Mouse (Mus musculus) heart, embryonic 11.5 days (tissue): Measurements from ENCODE around the gene Hoxa4. TPM values are rescaled to one million over a fixed set of nuclear protein-coding genes. Genes with fewer than 3 reads are reported as not detected.
A peak's percentile ranks its signal among the peaks of the same experiment; 100 is the strongest.

Experiments
- ATAC-seq: fragments of 200-750 bp; cut with Nextera tagmentation; replicated peaks from 2 replicates; pipeline ENCODE4 v1.8.0; 2017; ENCODE audit warnings: moderate library complexity; ENCODE audit not compliant: insufficient number of reproducible peaks, low FRiP score, low TSS enrichment
- H3K27ac ChIP-seq: fragments of 300-500 bp; sonication (generic); 2 replicates; pipeline ENCODE4 v1.5.1; 2014; ENCODE audit warnings: mild to moderate bottlenecking, low read depth, low read length
- H3K27me3 ChIP-seq: fragments of 300-500 bp; sonication (generic); 2 replicates; pipeline ENCODE4 v1.6.1; 2014; ENCODE audit warnings: mild to moderate bottlenecking, low read length, mixed read lengths; ENCODE audit not compliant: control insufficient read depth, insufficient read depth
- H3K36me3 ChIP-seq: fragments of 300-500 bp; sonication (generic); 2 replicates; pipeline ENCODE4 v1.6.1; 2014; ENCODE audit warnings: mild to moderate bottlenecking, low read length, moderate library complexity, mixed read lengths; ENCODE audit not compliant: control insufficient read depth, insufficient read depth
- H3K4me1 ChIP-seq: fragments of 300-500 bp; sonication (generic); 2 replicates; pipeline ENCODE4 v1.6.1; 2014; ENCODE audit warnings: low read length; ENCODE audit not compliant: control insufficient read depth, insufficient read depth
- H3K4me2 ChIP-seq: fragments of 300-500 bp; sonication (generic); 2 replicates; pipeline ENCODE4 v1.6.1; 2014; ENCODE audit warnings: mild to moderate bottlenecking, moderate library complexity
- H3K4me3 ChIP-seq: fragments of 300-500 bp; sonication (generic); 2 replicates; pipeline ENCODE4 v1.5.1; 2014; ENCODE audit warnings: low read depth, low read length
- H3K9ac ChIP-seq: fragments of 300-500 bp; sonication (generic); 2 replicates; pipeline ENCODE4 v1.6.1; 2014; ENCODE audit warnings: mild to moderate bottlenecking, low read depth, low read length, moderate library complexity
- H3K9me3 ChIP-seq: fragments of 300-500 bp; sonication (generic); replicated peaks from 2 replicates; pipeline ENCODE4 v1.6.1; 2016; ENCODE audit warnings: low read length; ENCODE audit not compliant: control insufficient read depth
- WGBS: fragments of 180-500 bp; shearing (Covaris S2); extraction: QIAGEN DNeasy Blood & Tissue Kit; methylation state at CpG from one replicate; pipeline ENCODE4 v1.1.7; 2014; ENCODE audit not compliant: insufficient replicate concordance; 5-methylcytosine and 5-hydroxymethylcytosine counted together
- polyA plus RNA-seq: library from polyadenylated mRNA; unstranded; fragments of >200 nt; fragmentation: Nextera tagmentation; extraction: Ambion mirVana; gene quantifications from 2 replicates; pipeline ENCODE4 v1.2.1, GENCODE M21; 2014

The Hoxa4 gene
- polyA plus RNA-seq, 1 experiment from 2014 or later: 1.4 TPM

- peak overlapping the region; percentile 43 for H3K4me2 ChIP-seq
- no peaks in the 10 kb centered on the region for H3K36me3 ChIP-seq
- peak overlapping the region; percentile 32 for H3K4me3 ChIP-seq
- peaks cover 3% of the 10 kb centered on the region; the same call in 1 of the 2 replicates for H3K4me1 ChIP-seq
- H3K27ac ChIP-seq: peak overlapping the region; percentile 1
- peaks cover 92% of the 10 kb centered on the region for H3K27me3 ChIP-seq
- H3K9ac ChIP-seq: peak overlapping the region; percentile 4; the same call in 1 of the 2 replicates
- no peak for ATAC-seq
- H3K9me3 ChIP-seq: no peaks in the 10 kb centered on the region
- WGBS: under 1% methylated on average over 39 of the region's 39 CpGs
Observed at GRCm38 (mm10) chr6:52164051-52164625, 27.4 kb downstream of the Hoxa4 start.

GRCm38 (mm10) chr6:52163366-52164031 is 28.1 kb downstream of the Hoxa4 start:
- peak overlapping the region; percentile 43 for H3K4me2 ChIP-seq
- peak overlapping the region; percentile 29; the same call in 1 of the 2 replicates for H3K27ac ChIP-seq
- peaks cover 5% of the 10 kb centered on the region; the same call in 1 of the 2 replicates for H3K4me1 ChIP-seq
- H3K36me3 ChIP-seq: no peaks in the 10 kb centered on the region
- H3K27me3 ChIP-seq: peaks cover 94% of the 10 kb centered on the region
- 6% methylated on average over 17 of the region's 17 CpGs for WGBS
- peak overlapping the region; percentile 32 for H3K4me3 ChIP-seq
- H3K9me3 ChIP-seq: no peaks in the 10 kb centered on the region
- no peak for ATAC-seq
- H3K9ac ChIP-seq: peak overlapping the region; percentile 58

GRCm38 (mm10) chr6:52162611-52163365 is 28.8 kb downstream of the Hoxa4 start:
- peaks cover 94% of the 10 kb centered on the region for H3K27me3 ChIP-seq
- H3K4me3 ChIP-seq: peak overlapping the region; percentile 32
- WGBS: 10% methylated on average over 14 of the region's 14 CpGs
- H3K9me3 ChIP-seq: no peaks in the 10 kb centered on the region
- H3K27ac ChIP-seq: peak overlapping the region; percentile 29; the same call in 1 of the 2 replicates
- H3K9ac ChIP-seq: peak overlapping the region; percentile 58
- H3K36me3 ChIP-seq: no peaks in the 10 kb centered on the region
- H3K4me1 ChIP-seq: peaks cover 5% of the 10 kb centered on the region; the same call in 1 of the 2 replicates
- no peak for ATAC-seq
- peak overlapping the region; percentile 43 for H3K4me2 ChIP-seq

GRCm38 (mm10) chr6:52162093-52162380 is 29.5 kb downstream of the Hoxa4 start:
- Histone ChIP-seq H3K36me3 (no peaks in the 10 kb centered on the region), H3K27ac (no peak overlapping the region), H3K4me3 (no peak overlapping the region), H3K9me3 (no peaks in the 10 kb centered on the region), H3K27me3 (peaks cover 95% of the 10 kb centered on the region), H3K9ac (no peak overlapping the region), H3K4me1 (peaks cover 5% of the 10 kb centered on the region; the same call in 1 of the 2 replicates), H3K4me2 (no peak overlapping the region; the same call in 1 of the 2 replicates)
- WGBS: 31% methylated on average over 1 of the region's 1 CpGs
- no peak for ATAC-seq

GRCm38 (mm10) chr6:52161336-52162092 is 30.0 kb downstream of the Hoxa4 start:
- WGBS: 18% methylated on average over 8 of the region's 8 CpGs
- no peaks in the 10 kb centered on the region for H3K9me3 ChIP-seq
- H3K9ac ChIP-seq: no peak overlapping the region
- peak overlapping the region; percentile 31 for H3K4me3 ChIP-seq
- peaks cover 5% of the 10 kb centered on the region; the same call in 1 of the 2 replicates for H3K4me1 ChIP-seq
- H3K36me3 ChIP-seq: no peaks in the 10 kb centered on the region
- no peak for ATAC-seq
- peaks cover 95% of the 10 kb centered on the region for H3K27me3 ChIP-seq
- H3K4me2 ChIP-seq: peak overlapping the region; percentile 76
- peak overlapping the region; percentile 29; the same call in 1 of the 2 replicates for H3K27ac ChIP-seq

GRCm38 (mm10) chr6:52160511-52161335 is 30.8 kb downstream of the Hoxa4 start:
- Histone ChIP-seq H3K9ac (peak overlapping the region; percentile 57; the same call in 1 of the 2 replicates), H3K27me3 (peaks cover 94% of the 10 kb centered on the region), H3K9me3 (no peaks in the 10 kb centered on the region), H3K4me3 (peak overlapping the region; percentile 31), H3K4me2 (peak overlapping the region; percentile 76), H3K36me3 (no peaks in the 10 kb centered on the region), H3K27ac (peak overlapping the region; percentile 29), H3K4me1 (peaks cover 5% of the 10 kb centered on the region; the same call in 1 of the 2 replicates)
- WGBS: 6% methylated on average over 30 of the region's 30 CpGs
- ATAC-seq: no peak

- Histone ChIP-seq H3K4me3 (peak overlapping the region; percentile 31), H3K36me3 (no peaks in the 10 kb centered on the region), H3K9me3 (no peaks in the 10 kb centered on the region), H3K4me1 (peaks cover 5% of the 10 kb centered on the region; the same call in 1 of the 2 replicates), H3K9ac (peak overlapping the region; percentile 57; the same call in 1 of the 2 replicates), H3K27ac (0 out of 2 replicates have a peak overlapping the region, but pooled peaks have one; percentile 2), H3K27me3 (peaks cover 94% of the 10 kb centered on the region), H3K4me2 (peak overlapping the region; percentile 76)
- WGBS: 7% methylated on average over 8 of the region's 9 CpGs
- no peak for ATAC-seq
Observed at GRCm38 (mm10) chr6:52159979-52160378, 31.6 kb downstream of the Hoxa4 start.
